Mouse (Mus musculus) ES-E14 (cell line): ENCODE measurements around the gene Shroom3.

Source experiments
- CHD2 ChIP-seq: IDR thresholded peaks from 2 replicates; pipeline ENCODE4 v1.6.1; 2014; ENCODE audit warnings: mild to moderate bottlenecking, low read depth, low read length, inconsistent platforms
- HCFC1 ChIP-seq: IDR thresholded peaks from 2 replicates; pipeline ENCODE4 v1.6.1; 2012; ENCODE audit warnings: low read length, inconsistent platforms, borderline replicate concordance; ENCODE audit not compliant: insufficient read depth
- MAFK ChIP-seq: IDR thresholded peaks from 2 replicates; pipeline ENCODE4 v1.6.1; 2014; ENCODE audit warnings: mild to moderate bottlenecking, low read depth, low read length, inconsistent platforms; ENCODE audit not compliant: insufficient read depth
- ZC3H11A ChIP-seq: IDR thresholded peaks from 2 replicates; pipeline ENCODE4 v1.6.1; 2012; ENCODE audit warnings: low read depth, mild to moderate bottlenecking, inconsistent platforms, low read length, borderline replicate concordance

GRCm38 (mm10) chr5:92784037-92784860 is 101.0 kb downstream of the Shroom3 start:
- TF ChIP-seq ZC3H11A: no peak
- TF ChIP-seq CHD2: no peak
- no peak for TF ChIP-seq HCFC1
- TF ChIP-seq MAFK: no peak
